Mouse (Mus musculus) B cell, adult 67 days (primary cell): ENCODE data around the gene Hspa1l. TPM values are rescaled to one million over a fixed set of nuclear protein-coding genes. Genes with fewer than 3 reads are reported as not detected.

Experiments
- total RNA-seq, 2 experiments: library from RNA; stranded (reverse); gene quantifications; 4 replicates each; pipeline ENCODE4 v1.2.4; 2023

Hspa1l gene
- not detected for total RNA-seq

DNA sequence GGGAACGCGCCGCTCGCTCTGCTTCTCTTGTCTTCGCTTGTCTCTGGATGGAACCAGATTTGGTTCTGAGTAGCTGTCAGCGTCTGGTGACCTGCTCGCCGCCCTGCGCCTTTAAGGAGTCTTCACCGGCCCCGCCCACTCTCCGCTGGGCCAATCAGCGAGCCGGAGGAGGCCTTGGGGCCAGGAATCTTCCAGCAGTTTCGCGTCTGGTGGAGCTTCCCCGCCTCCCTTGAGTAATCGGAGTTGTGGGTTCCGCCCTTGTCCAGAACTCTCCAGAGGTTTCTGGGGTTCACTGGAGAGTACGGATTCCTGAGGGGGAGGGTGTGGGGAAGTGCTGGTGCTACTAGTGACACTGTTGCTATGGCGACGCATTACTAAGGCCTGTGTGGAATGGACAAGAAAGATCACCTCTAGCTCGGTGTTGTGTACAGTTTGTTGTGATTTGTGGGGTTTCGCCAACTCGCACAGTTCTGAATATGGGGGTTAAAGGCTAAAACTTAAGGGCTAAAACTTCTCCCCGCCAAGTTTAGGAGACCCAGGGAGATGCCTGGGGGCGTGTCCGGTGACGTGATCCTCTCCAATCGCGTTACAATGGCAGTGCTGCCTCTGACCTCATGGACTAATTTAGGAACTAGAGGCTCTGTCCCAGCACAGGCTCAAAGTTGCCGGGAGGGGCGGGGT is at the start of gene Hspa1l, which contains the start of gene Hspa1a:
Hspa1l (plus strand) TSS at position 635 of the 681 bp plus-strand sequence.
Hspa1a (minus strand) TSS at position 88 of the 681 bp plus-strand sequence.

DNA sequence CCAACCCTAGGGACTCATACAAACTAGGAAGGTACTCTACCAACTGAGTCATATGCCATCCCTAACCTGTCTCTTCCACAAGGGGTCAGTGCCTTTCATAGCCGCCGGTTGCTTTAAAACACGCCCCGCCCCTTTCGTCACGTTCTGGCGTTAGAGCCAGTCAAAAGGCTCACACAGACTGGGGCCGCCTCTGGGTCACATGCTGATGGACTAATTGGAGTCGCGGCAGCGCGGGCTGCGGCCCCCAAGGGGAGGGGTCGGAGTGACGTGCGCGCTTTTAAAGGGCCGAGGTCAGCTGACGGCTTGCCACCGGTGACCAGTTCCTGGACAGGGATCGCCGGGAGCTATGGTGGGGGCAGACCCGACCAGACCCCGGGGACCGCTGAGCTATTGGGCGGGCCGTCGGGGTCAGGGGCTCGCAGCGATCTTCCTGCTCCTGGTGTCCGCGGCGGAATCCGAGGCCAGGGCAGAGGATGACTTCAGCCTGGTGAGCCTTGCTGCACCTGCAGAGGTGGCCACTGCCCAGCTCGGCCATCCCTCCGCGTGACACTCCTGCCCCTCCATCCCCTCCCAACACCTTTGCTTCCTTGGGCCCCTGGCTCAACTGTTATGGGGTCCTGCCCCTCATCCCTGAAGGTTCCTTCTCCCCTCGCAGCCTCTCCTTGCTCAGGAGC is 41.3 kb upstream of the Hspa1l start, which contains the start of gene Neu1:
Neu1 (plus strand) TSS at position 193 of the 674 bp plus-strand sequence.

DNA sequence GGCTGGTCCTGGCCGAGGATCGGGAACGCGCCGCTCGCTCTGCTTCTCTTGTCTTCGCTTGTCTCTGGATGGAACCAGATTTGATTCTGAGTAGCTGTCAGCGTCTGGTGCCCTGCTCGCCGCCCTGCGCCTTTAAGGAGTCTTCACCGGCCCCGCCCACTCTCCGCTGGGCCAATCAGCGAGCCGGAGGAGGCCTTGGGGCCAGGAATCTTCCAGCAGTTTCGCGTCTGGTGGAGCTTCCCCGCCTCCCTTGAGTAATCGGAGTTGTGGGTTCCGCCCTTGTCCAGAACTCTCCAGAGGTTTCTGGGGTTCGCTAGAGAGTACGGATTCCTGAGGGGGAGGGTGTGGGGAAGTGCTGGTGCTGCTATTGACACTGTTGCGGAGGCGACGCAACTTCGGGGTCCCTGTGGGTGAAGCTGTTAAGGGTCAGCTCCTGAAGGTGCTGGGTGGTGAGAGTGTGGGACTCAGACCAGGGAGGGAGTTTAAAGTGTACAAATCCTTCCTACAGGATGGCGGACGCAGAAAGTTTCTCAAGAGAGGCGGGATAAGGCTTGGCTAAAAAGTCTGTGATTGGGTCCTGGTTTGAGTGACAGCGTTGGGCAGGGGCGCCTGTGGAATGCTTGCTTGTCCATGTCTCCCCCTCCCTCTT is 13.2 kb upstream of the Hspa1l start, which contains the start of gene Hspa1b:
Hspa1b (minus strand) TSS at position 109 of the 649 bp plus-strand sequence.

DNA sequence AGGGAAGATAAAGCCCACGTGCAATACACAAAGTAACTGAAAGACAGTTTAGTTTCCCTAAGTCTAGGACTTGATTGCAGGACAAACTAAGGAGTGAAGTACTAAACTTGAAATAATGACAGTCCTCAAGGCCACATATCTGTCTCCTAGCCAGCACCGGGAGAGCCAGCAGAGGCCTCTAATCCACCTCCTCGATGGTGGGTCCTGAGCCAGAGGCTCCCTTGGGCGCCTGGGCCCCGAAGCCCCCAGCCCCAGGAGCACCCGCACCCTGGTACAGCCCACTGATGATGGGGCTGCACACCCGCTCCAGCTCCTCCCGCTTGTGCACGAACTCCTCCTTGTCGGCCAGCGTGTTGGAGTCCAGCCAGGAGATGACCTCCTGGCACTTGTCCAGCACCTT is 2.7 kb upstream of the Hspa1l start, which contains the start of gene Gm20481:
Gm20481 (plus strand) TSS at position 91 of the 400 bp plus-strand sequence.

GRCm38 (mm10) chr17:34981690-34982180 is 9.2 kb downstream of the Hspa1l start, which contains the start of gene Lsm2:
Gene Lsm2 (plus strand): TSS chr17:34981862.

GRCm38 (mm10) chr17:35000717-35001451 is 28.4 kb downstream of the Hspa1l start, which contains the start of gene Vars:
Gene Vars (plus strand): TSS chr17:35000987.

GRCm38 (mm10) chr17:35016376-35016775 is 43.9 kb downstream of the Hspa1l start, which contains the start of gene Vwa7:
Gene Vwa7 (plus strand): TSS chr17:35016579.

DNA sequence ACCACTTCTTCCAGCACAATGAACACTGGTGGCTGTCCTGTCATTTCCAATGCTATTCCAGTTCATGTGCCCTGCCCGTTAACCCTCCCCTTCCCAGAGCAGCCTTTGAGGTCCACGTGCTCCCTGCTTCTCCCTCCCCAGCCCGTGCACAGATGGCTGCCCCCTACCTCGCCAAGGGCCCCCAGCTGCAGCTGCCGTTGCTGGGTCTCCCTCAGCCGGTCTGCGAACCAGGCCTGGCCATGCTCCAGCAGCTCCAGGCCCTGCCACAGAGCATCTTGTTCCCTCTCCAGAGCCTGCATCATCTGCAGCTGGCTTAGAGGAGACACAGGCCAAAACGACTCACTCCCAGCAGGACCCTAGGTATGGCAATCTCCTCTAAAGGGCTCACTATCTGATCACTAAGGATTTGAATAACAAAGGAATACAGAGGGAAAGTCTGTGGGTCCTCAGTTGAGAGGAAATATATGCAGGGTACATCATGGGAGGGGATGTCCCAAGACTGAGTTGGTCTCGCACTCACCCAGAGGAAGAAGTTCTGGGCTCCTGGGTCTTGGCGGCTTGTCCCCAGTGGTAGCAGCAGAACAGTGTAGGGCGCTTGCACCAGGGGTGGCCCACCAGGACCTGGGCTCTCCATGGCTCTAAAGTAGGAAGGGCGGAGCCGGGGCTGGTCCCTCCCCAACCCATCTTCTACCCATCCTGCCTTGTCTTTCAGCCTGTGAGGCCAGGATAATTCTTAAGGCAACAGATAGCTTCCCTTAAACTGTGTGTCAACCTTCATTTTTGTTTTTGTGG is 55.0 kb downstream of the Hspa1l start, which contains the start of gene Sapcd1:
Sapcd1 (minus strand) TSS at position 740 of the 792 bp plus-strand sequence.

Other genes starting within 250 kb of the Hspa1l start
- 1 to 10 TPM in 1 of 2 experiments, under 1 TPM in 1; 0.47 to 1.2 TPM for gene C4b, start 228.8 kb upstream of the Hspa1l start, total RNA-seq
- not detected for gene Cyp21a1, start 168.1 kb upstream of the Hspa1l start, total RNA-seq
- gene Stk19, start 135.8 kb upstream of the Hspa1l start, total RNA-seq = 10 to 100 TPM; 57.8 to 67.8 TPM
- 10 to 100 TPM; 87.2 to 90.1 TPM for gene Dxo, start 135.7 kb upstream of the Hspa1l start, total RNA-seq
- 100 to 1,000 TPM; 106 to 113 TPM for gene Skiv2l, start 122.5 kb upstream of the Hspa1l start, total RNA-seq
- 10 to 100 TPM; 32.7 to 37.8 TPM for gene Nelfe, start 122.3 kb upstream of the Hspa1l start, total RNA-seq
- gene Cfb, start 110.2 kb upstream of the Hspa1l start, total RNA-seq = under 1 TPM in 1 of 2 experiments, not detected in 1; 0.41 TPM
- 10 to 100 TPM in 1 of 2 experiments, 1 to 10 TPM in 1; 9.4 to 13.1 TPM for gene Zbtb12, start 93.2 kb upstream of the Hspa1l start, total RNA-seq
- not detected for gene Gm20547, start 90.7 kb upstream of the Hspa1l start, total RNA-seq
- gene C2, start 74.4 kb upstream of the Hspa1l start, total RNA-seq = 1 to 10 TPM; 2.4 to 2.6 TPM
- 100 to 1,000 TPM; 169 to 178 TPM for gene Ehmt2, start 74.2 kb upstream of the Hspa1l start, total RNA-seq
- gene Slc44a4, start 58.2 kb upstream of the Hspa1l start, total RNA-seq = not detected
- 10 to 100 TPM; 64.3 to 86.9 TPM for gene Neu1, start 41.5 kb upstream of the Hspa1l start, total RNA-seq
- gene Hspa1b, start 13.5 kb upstream of the Hspa1l start, total RNA-seq = 100 to 1,000 TPM in 1 of 2 experiments, 1 to 10 TPM in 1; 9.1 to 108 TPM
- not detected for gene Gm20481, start 2.8 kb upstream of the Hspa1l start, total RNA-seq
- 10 to 100 TPM in 1 of 2 experiments, 1 to 10 TPM in 1; 3.8 to 37.9 TPM for gene Hspa1a, start 547 bp upstream of the Hspa1l start, total RNA-seq
- gene Lsm2, start 9.2 kb downstream of the Hspa1l start, total RNA-seq = 10 to 100 TPM; 32.1 to 32.7 TPM
- gene Vars, start 28.3 kb downstream of the Hspa1l start, total RNA-seq = 100 to 1,000 TPM; 290 to 310 TPM
- gene Vwa7, start 43.9 kb downstream of the Hspa1l start, total RNA-seq = under 1 TPM; 0.50 to 0.75 TPM
- gene Sapcd1, start 55.3 kb downstream of the Hspa1l start, total RNA-seq = 1 to 10 TPM; 4.8 to 5.7 TPM
- gene Msh5, start 74.0 kb downstream of the Hspa1l start, total RNA-seq = 10 to 100 TPM in 1 of 2 experiments, 1 to 10 TPM in 1; 9.7 to 13.8 TPM
- gene Clic1, start 77.3 kb downstream of the Hspa1l start, total RNA-seq = 100 to 1,000 TPM; 210 to 218 TPM
- 1 to 10 TPM; 3.4 to 5.2 TPM for gene Ddah2, start 86.3 kb downstream of the Hspa1l start, total RNA-seq
- not detected for gene Ly6g6c, start 92.7 kb downstream of the Hspa1l start, total RNA-seq
- gene Mpig6b, start 93.5 kb downstream of the Hspa1l start, total RNA-seq = not detected
- not detected for gene Ly6g6e, start 104.2 kb downstream of the Hspa1l start, total RNA-seq
- gene Ly6g6d, start 105.4 kb downstream of the Hspa1l start, total RNA-seq = not detected
- not detected for gene Ly6g6f, start 112.9 kb downstream of the Hspa1l start, total RNA-seq
- 10 to 100 TPM; 71.6 to 74.8 TPM for gene Abhd16a, start 116.6 kb downstream of the Hspa1l start, total RNA-seq
- gene Ly6g5c, start 135.6 kb downstream of the Hspa1l start, total RNA-seq = not detected
- 1 to 10 TPM; 1.5 to 1.7 TPM for gene Ly6g5b, start 142.7 kb downstream of the Hspa1l start, total RNA-seq
- 10 to 100 TPM; 31.1 to 34.0 TPM for gene Gpank1, start 148.8 kb downstream of the Hspa1l start, total RNA-seq
- gene Csnk2b, start 149.3 kb downstream of the Hspa1l start, total RNA-seq = 100 to 1,000 TPM; 126 to 147 TPM
- 10 to 100 TPM; 16.6 to 25.1 TPM for gene D17H6S53E, start 153.7 kb downstream of the Hspa1l start, total RNA-seq
- under 1 TPM; 0.56 to 0.93 TPM for gene Apom, start 159.3 kb downstream of the Hspa1l start, total RNA-seq
- gene Bag6, start 162.5 kb downstream of the Hspa1l start, total RNA-seq = 100 to 1,000 TPM; 412 to 463 TPM
- gene Prrc2a, start 192.2 kb downstream of the Hspa1l start, total RNA-seq = 100 to 1,000 TPM; 364 to 379 TPM
- 1 to 10 TPM; 1.7 to 5.1 TPM for gene Aif1, start 203.4 kb downstream of the Hspa1l start, total RNA-seq
- gene Lst1, start 215.7 kb downstream of the Hspa1l start, total RNA-seq = 10 to 100 TPM; 32.6 to 54.4 TPM
- 100 to 1,000 TPM; 669 to 686 TPM for gene Ltb, start 221.7 kb downstream of the Hspa1l start, total RNA-seq
- 10 to 100 TPM in 1 of 2 experiments, 1 to 10 TPM in 1; 9.6 to 14.5 TPM for gene Tnf, start 229.3 kb downstream of the Hspa1l start, total RNA-seq
- gene Lta, start 232.6 kb downstream of the Hspa1l start, total RNA-seq = 10 to 100 TPM; 45.0 to 61.0 TPM
- gene Gm16181, start 248.1 kb downstream of the Hspa1l start, total RNA-seq = not detected